In the genomic region with DNA sequence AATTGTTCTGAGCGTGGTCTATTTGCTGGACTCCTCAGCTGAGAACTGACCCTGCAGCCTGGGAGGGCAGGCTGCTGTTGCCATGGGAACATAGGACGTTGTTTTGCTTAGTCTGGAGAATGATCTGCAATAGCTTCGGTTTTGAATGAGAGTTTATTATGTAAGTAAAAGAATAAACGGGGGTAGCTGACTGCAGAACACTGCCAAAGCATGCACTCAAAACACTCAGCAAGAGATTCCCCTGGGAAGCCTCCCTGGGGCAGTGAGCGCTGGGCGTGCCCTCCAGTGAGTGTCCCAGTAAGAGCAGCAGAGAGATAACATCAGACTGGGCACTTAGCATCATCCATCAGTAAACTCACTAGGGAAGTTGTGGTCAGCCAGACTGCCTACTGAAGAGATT, we compare ENCODE assay signal across 8 mouse cellular contexts.
DNase-seq lines count a peak whose midpoint lies in the region; ATAC-seq lines count a peak whose summit lies in the region.

No protein-coding gene starts in this region.

- no peak overlapping the region for H3K9ac ChIP-seq in kidney, embryonic 16.5 days (replicated peaks; ENCODE audit: low read length)

- H3K4me3 ChIP-seq in kidney, embryonic 16.5 days (ENCODE audit: low read length) = no peak overlapping the region

- peaks cover 11% of the 10 kb centered on the region for H3K4me1 ChIP-seq in kidney, embryonic 16.5 days (ENCODE audit: insufficient read depth, low read length)

- H3K9me3 ChIP-seq in kidney, embryonic 16.5 days (ENCODE audit: low read length) = no peaks in the 10 kb centered on the region

- H3K4me2 ChIP-seq in kidney, embryonic 16.5 days (replicated peaks; ENCODE audit: low read depth, low read length) = no peak overlapping the region

- H3K27me3 ChIP-seq in kidney, embryonic 16.5 days (ENCODE audit: insufficient read depth, low read length) = no peaks in the 10 kb centered on the region

- WGBS in kidney, embryonic 16.5 days = 14% methylated on average over 6 of the region's 6 CpGs

- intact Hi-C loops in heart, postnatal 25 days (cut with DNase I) = loop anchor here (2.0 to 10.0 kb wide), 5 partner anchors 42 to 156 kb away; partner anchors contain the start of genes Bend6 and Dst

- no peak for ATAC-seq in kidney, embryonic 16.5 days (ENCODE audit: low FRiP score, low TSS enrichment)

- H3K27ac ChIP-seq in kidney, embryonic 16.5 days (ENCODE audit: low read length) = no peak overlapping the region

- DNase-seq in kidney, adult 11 months = peak; percentile 48
- peak; percentile 73 for DNase-seq in embryo, embryonic 10 days (ENCODE audit: low spot score)
- DNase-seq in heart, postnatal 25 days (ENCODE audit: low spot score) = peak; percentile 49
- DNase-seq in lung, postnatal 10 days = peak; percentile 47
- DNase-seq in thymus, postnatal 36 days = no peak
- DNase-seq in spleen, adult 18-20 months = no peak
- no peak for DNase-seq in right cerebral cortex, postnatal 14 days

- H3K36me3 ChIP-seq in kidney, embryonic 16.5 days (ENCODE audit: insufficient read depth, low read length) = no peaks in the 10 kb centered on the region

Comparison
In these comparisons a context has a peak if more than half of its experiments do, and no peak if none do; other contexts are left out.
1. DNase-seq: peak in kidney, adult 11 months (single experiment), embryo, embryonic 10 days (single experiment), heart, postnatal 25 days (single experiment) and lung, postnatal 10 days (single experiment); none in thymus, postnatal 36 days (0 of 2), spleen, adult 18-20 months (0 of 2) and right cerebral cortex, postnatal 14 days (single experiment).